Mouse (Mus musculus) bone marrow, adult 2 months (tissue): ENCODE data around the gene Sephs1.

Source experiments
- CTCF ChIP-seq: fragments of 200-500 bp; IDR thresholded peaks from 2 replicates; pipeline ENCODE4 v1.5.1; 2011; ENCODE audit warnings: low read length, control low read depth; ENCODE audit not compliant: control insufficient read depth, insufficient read depth
- POLR2A ChIP-seq: fragments of 200-500 bp; IDR thresholded peaks from 2 replicates; pipeline ENCODE4 v1.6.1; 2011; ENCODE audit warnings: low read depth, mild to moderate bottlenecking, control low read depth, low read length, borderline replicate concordance; ENCODE audit not compliant: control insufficient read depth

DNA sequence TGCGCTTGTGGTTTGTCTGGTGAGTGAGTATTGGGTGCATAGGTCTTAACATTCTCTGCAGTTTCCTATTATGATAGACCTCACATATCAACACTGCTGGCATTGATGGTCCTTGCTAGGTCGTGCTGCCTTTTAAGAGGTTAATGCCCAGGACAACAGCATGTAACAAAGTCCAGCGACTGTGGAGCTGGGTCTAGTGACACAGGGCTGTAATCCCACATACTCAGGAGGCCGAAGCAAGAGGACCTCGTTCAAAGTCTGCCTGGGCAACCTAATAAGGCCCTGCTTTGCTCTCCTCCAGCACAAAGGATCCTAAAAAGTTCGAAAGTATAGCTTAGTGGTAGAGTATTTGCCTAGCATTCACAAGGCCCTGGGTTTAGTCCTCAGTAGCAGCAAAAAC is 28.5 kb downstream of the Sephs1 start:
- TF ChIP-seq POLR2A (no peak), CTCF (no peak)
